Mouse (Mus musculus) CH12.LX (cell line): ENCODE measurements around the gene Dhrs1. TPM values are rescaled to one million over a fixed set of nuclear protein-coding genes. Genes with fewer than 3 reads are reported as not detected.

Experiments used
- DNase-seq: peaks from one replicate; pipeline ENCODE4 v3.0.0-alpha.2; 2013; ENCODE audit errors: extremely low read depth
- H3K27ac ChIP-seq: 2 replicates; pipeline ENCODE4 v1.5.1; 2012; ENCODE audit warnings: low read depth, mild to moderate bottlenecking, control low read depth, moderate library complexity; ENCODE audit not compliant: insufficient read depth
- H3K27me3 ChIP-seq: replicated peaks from 2 replicates; pipeline ENCODE3; 2012; ENCODE audit warnings: inconsistent platforms
- H3K36me3 ChIP-seq, 2 experiments: replicated peaks in 1 of 2; 2 replicates each; pipeline versions ENCODE3 to v1.6.1; 2012; ENCODE audit warnings: inconsistent platforms in 1 of 2, low read length in 1 of 2, mild to moderate bottlenecking in 1 of 2, mixed read lengths in 1 of 2, moderate library complexity in 1 of 2; ENCODE audit not compliant: control insufficient read depth in 1 of 2, insufficient read depth in 1 of 2
- H3K4me1 ChIP-seq, 2 experiments: 2 replicates each; pipeline ENCODE4 v1.6.1; 2012; ENCODE audit warnings: inconsistent platforms in 1 of 2, moderate library complexity in 1 of 2; ENCODE audit not compliant: insufficient read depth in 2 of 2, control insufficient read depth in 1 of 2
- H3K4me2 ChIP-seq: 2 replicates; pipeline ENCODE4 v1.6.1; 2012; ENCODE audit warnings: low read depth, mild to moderate bottlenecking, control low read depth; ENCODE audit not compliant: poor library complexity, insufficient read depth, severe bottlenecking
- H3K4me3 ChIP-seq, 3 experiments: fragments of 150-350 bp in 1 of 3; sonication (generic) in 1 of 3; replicated peaks in 1 of 3; 2 replicates each; pipeline versions ENCODE3 to v1.5.1; 2011 to 2012; ENCODE audit warnings: low read depth in 2 of 3, low read length in 2 of 3, mild to moderate bottlenecking in 2 of 3, moderate library complexity in 2 of 3, control low read depth in 1 of 3, improper control_type of control experiment in 1 of 3, inconsistent platforms in 1 of 3, mixed read lengths in 1 of 3; ENCODE audit not compliant: poor library complexity in 1 of 3
- H3K79me2 ChIP-seq: replicated peaks from 2 replicates; pipeline ENCODE4 v1.6.1; 2012; ENCODE audit warnings: mild to moderate bottlenecking, moderate library complexity; ENCODE audit not compliant: control insufficient read depth, poor library complexity, insufficient read depth, severe bottlenecking; ENCODE audit errors: extremely low read depth
- H3K9ac ChIP-seq: 2 replicates; pipeline ENCODE4 v1.6.1; 2012; ENCODE audit warnings: low read depth, mild to moderate bottlenecking, control low read depth, moderate library complexity; ENCODE audit not compliant: insufficient read depth
- H3K9me3 ChIP-seq: replicated peaks from 2 replicates; pipeline ENCODE3; 2012; ENCODE audit warnings: low read length, inconsistent platforms, mixed read lengths
- BHLHE40 ChIP-seq: IDR thresholded peaks from 2 replicates; pipeline ENCODE4 v1.6.1; 2011; ENCODE audit warnings: mild to moderate bottlenecking, low read depth, low read length, improper control_type of control experiment
- CHD1 ChIP-seq: IDR thresholded peaks from 2 replicates; pipeline ENCODE4 v1.6.1; 2012; ENCODE audit warnings: low read depth, low read length, improper control_type of control experiment, inconsistent platforms
- CHD2 ChIP-seq: IDR thresholded peaks from 2 replicates; pipeline ENCODE4 v1.6.1; 2011; ENCODE audit warnings: low read length, improper control_type of control experiment
- CTCF ChIP-seq, 2 experiments: IDR thresholded peaks in 1 of 2; conservative IDR thresholded peaks in 1 of 2; 2 replicates each; pipeline ENCODE4 v1.5.1; 2011 to 2012; ENCODE audit warnings: low read depth in 2 of 2, low read length in 2 of 2, improper control_type of control experiment in 1 of 2, inconsistent platforms in 1 of 2, mild to moderate bottlenecking in 1 of 2, moderate library complexity in 1 of 2
- E2F4 ChIP-seq: IDR thresholded peaks from 2 replicates; pipeline ENCODE4 v1.6.1; 2011; ENCODE audit warnings: low read depth, low read length, improper control_type of control experiment; ENCODE audit not compliant: insufficient replicate concordance
- ELF1 ChIP-seq: IDR thresholded peaks from 2 replicates; pipeline ENCODE4 v1.6.1; 2014; ENCODE audit warnings: low read depth, mild to moderate bottlenecking, inconsistent platforms, low read length, improper control_type of control experiment
- EP300 ChIP-seq: IDR thresholded peaks from 2 replicates; pipeline ENCODE4 v1.6.1; 2011; ENCODE audit warnings: low read length, improper control_type of control experiment
- ETS1 ChIP-seq: conservative IDR thresholded peaks from 2 replicates; pipeline ENCODE4 v1.6.1; 2012; ENCODE audit warnings: low read depth, mild to moderate bottlenecking, inconsistent platforms, low read length, improper control_type of control experiment, moderate library complexity
- GABPA ChIP-seq: IDR thresholded peaks from 2 replicates; pipeline ENCODE4 v1.6.1; 2012; ENCODE audit warnings: low read depth, low read length, improper control_type of control experiment, inconsistent platforms; ENCODE audit not compliant: insufficient replicate concordance
- HCFC1 ChIP-seq: IDR thresholded peaks from 2 replicates; pipeline ENCODE4 v1.6.1; 2012; ENCODE audit warnings: low read depth, mild to moderate bottlenecking, inconsistent platforms, low read length, improper control_type of control experiment
- IRF4 ChIP-seq: IDR thresholded peaks from 2 replicates; pipeline ENCODE4 v1.6.1; 2014; ENCODE audit warnings: low read depth, mild to moderate bottlenecking, inconsistent platforms, low read length, improper control_type of control experiment
- JUN ChIP-seq: IDR thresholded peaks from 2 replicates; pipeline ENCODE4 v1.6.1; 2011; ENCODE audit warnings: low read depth, mild to moderate bottlenecking, low read length, improper control_type of control experiment, moderate library complexity; ENCODE audit not compliant: insufficient read depth
- JUND ChIP-seq: conservative IDR thresholded peaks from 2 replicates; pipeline ENCODE4 v1.6.1; 2011; ENCODE audit warnings: low read depth, low read length, improper control_type of control experiment
- KAT2A ChIP-seq: IDR thresholded peaks from 2 replicates; pipeline ENCODE4 v1.6.1; 2012; ENCODE audit warnings: low read length, improper control_type of control experiment, inconsistent platforms; ENCODE audit not compliant: insufficient replicate concordance
- MAFK ChIP-seq: IDR thresholded peaks from 2 replicates; pipeline ENCODE4 v1.6.1; 2011; ENCODE audit warnings: low read length, improper control_type of control experiment; ENCODE audit not compliant: insufficient replicate concordance
- MAX ChIP-seq: IDR thresholded peaks from 2 replicates; pipeline ENCODE4 v1.6.1; 2011; ENCODE audit warnings: low read length, improper control_type of control experiment
- MAZ ChIP-seq: IDR thresholded peaks from 2 replicates; pipeline ENCODE4 v1.6.1; 2012; ENCODE audit warnings: low read depth, mild to moderate bottlenecking, inconsistent platforms, low read length, improper control_type of control experiment, moderate library complexity
- MEF2A ChIP-seq: IDR thresholded peaks from 2 replicates; pipeline ENCODE4 v1.6.1; 2014; ENCODE audit warnings: low read depth, mild to moderate bottlenecking, inconsistent platforms, low read length, improper control_type of control experiment, borderline replicate concordance
- MXI1 ChIP-seq: IDR thresholded peaks from 2 replicates; pipeline ENCODE4 v1.6.1; 2011; ENCODE audit warnings: mild to moderate bottlenecking, low read depth, low read length, improper control_type of control experiment
- MYC ChIP-seq: IDR thresholded peaks from 2 replicates; pipeline ENCODE4 v1.6.1; 2011; ENCODE audit warnings: low read depth, mild to moderate bottlenecking, improper control_type of control experiment, low read length
- NELFE ChIP-seq: IDR thresholded peaks from 2 replicates; pipeline ENCODE4 v1.6.1; 2011; ENCODE audit warnings: low read depth, low read length, improper control_type of control experiment
- NRF1 ChIP-seq: IDR thresholded peaks from 2 replicates; pipeline ENCODE4 v1.6.1; 2014; ENCODE audit warnings: low read depth, mild to moderate bottlenecking, inconsistent platforms, low read length, improper control_type of control experiment, moderate library complexity
- PAX5 ChIP-seq: IDR thresholded peaks from 2 replicates; pipeline ENCODE4 v1.6.1; 2012; ENCODE audit warnings: low read length, inconsistent platforms, mixed read lengths
- POLR2A ChIP-seq: IDR thresholded peaks from 2 replicates; pipeline ENCODE4 v1.6.1; 2011; ENCODE audit warnings: low read depth, mild to moderate bottlenecking, improper control_type of control experiment, low read length
- POLR2AphosphoS2 ChIP-seq: IDR thresholded peaks from 2 replicates; pipeline ENCODE4 v1.6.1; 2011; ENCODE audit warnings: low read depth, low read length, improper control_type of control experiment
- RAD21 ChIP-seq: IDR thresholded peaks from 2 replicates; pipeline ENCODE4 v1.6.1; 2011; ENCODE audit warnings: low read depth, mild to moderate bottlenecking, low read length, improper control_type of control experiment, moderate library complexity
- RCOR1 ChIP-seq: conservative IDR thresholded peaks from 2 replicates; pipeline ENCODE4 v1.6.1; 2012; ENCODE audit warnings: low read depth, mild to moderate bottlenecking, inconsistent platforms, low read length, improper control_type of control experiment
- SIN3A ChIP-seq: IDR thresholded peaks from 2 replicates; pipeline ENCODE4 v1.6.1; 2012; ENCODE audit warnings: low read length, improper control_type of control experiment, inconsistent platforms
- SMC3 ChIP-seq: IDR thresholded peaks from 2 replicates; pipeline ENCODE4 v1.6.1; 2011; ENCODE audit warnings: low read depth, low read length, improper control_type of control experiment
- TBP ChIP-seq: conservative IDR thresholded peaks from 2 replicates; pipeline ENCODE4 v1.6.1; 2011; ENCODE audit warnings: low read depth, low read length, improper control_type of control experiment
- TCF12 ChIP-seq: IDR thresholded peaks from 2 replicates; pipeline ENCODE4 v1.6.1; 2014; ENCODE audit warnings: low read depth, mild to moderate bottlenecking, inconsistent platforms, low read length, improper control_type of control experiment
- UBTF ChIP-seq: IDR thresholded peaks from 2 replicates; pipeline ENCODE4 v1.6.1; 2012; ENCODE audit warnings: low read depth, mild to moderate bottlenecking, inconsistent platforms, low read length, improper control_type of control experiment, moderate library complexity
- USF1 ChIP-seq: IDR thresholded peaks from 2 replicates; pipeline ENCODE4 v1.6.1; 2014; ENCODE audit warnings: low read depth, mild to moderate bottlenecking, inconsistent platforms, low read length, improper control_type of control experiment
- USF2 ChIP-seq: conservative IDR thresholded peaks from 2 replicates; pipeline ENCODE4 v1.6.1; 2011; ENCODE audit warnings: low read depth, low read length, improper control_type of control experiment
- ZC3H11A ChIP-seq: IDR thresholded peaks from 2 replicates; pipeline ENCODE4 v1.6.1; 2012; ENCODE audit warnings: low read depth, mild to moderate bottlenecking, inconsistent platforms, low read length, improper control_type of control experiment
- ZKSCAN1 ChIP-seq: IDR thresholded peaks from 2 replicates; pipeline ENCODE4 v1.6.1; 2012; ENCODE audit warnings: low read depth, inconsistent platforms, low read length, improper control_type of control experiment, borderline replicate concordance
- ZMIZ1 ChIP-seq: IDR thresholded peaks from 2 replicates; pipeline ENCODE4 v1.6.1; 2012; ENCODE audit warnings: low read depth, mild to moderate bottlenecking, inconsistent platforms, low read length, improper control_type of control experiment
- ZNF384 ChIP-seq: IDR thresholded peaks from 2 replicates; pipeline ENCODE4 v1.6.1; 2012; ENCODE audit warnings: low read depth, low read length, improper control_type of control experiment, inconsistent platforms
- dilution Hi-C: fragments of 300-500 bp; cut with MboI; formaldehyde crosslinking; loops from 2 replicates; pipeline ENCODE4 v1.14.3; 2020; ENCODE audit warnings: low sequenced_read_pairs; ENCODE audit not compliant: extremely low pct_unique_long_range_greater_than_20kb, extremely low pct_ligation_motif_present
- in situ Hi-C: fragments of 300-500 bp; cut with MboI; formaldehyde crosslinking; loops from 3 replicates; pipeline ENCODE4 v1.14.3; 2019; ENCODE audit warnings: low sequenced_read_pairs, low pct_ligation_motif_present, low pct_unique_long_range_greater_than_20kb, mixed read lengths
- polyA plus RNA-seq: library from polyadenylated mRNA; unstranded; fragments of >175 nt; gene quantifications from 2 replicates; pipeline ENCODE4 v1.2.1, GENCODE M21; 2012; ENCODE audit warnings: low read depth; ENCODE audit not compliant: insufficient read length
- total RNA-seq, 2 experiments: library from RNA; depleted of rRNA; stranded (reverse); fragments of 300-350 nt in 1 of 2; fragments of >200 nt in 1 of 2; gene quantifications; 2 replicates each; pipeline ENCODE4 v1.2.3; 2012 to 2014

Gene Dhrs1
- 23.6 and 33.2 TPM in 2 replicates for total RNA-seq (2012; rRNA removed)
- 22.1 and 26.1 TPM in 2 replicates for total RNA-seq (2014; rRNA removed)
- 21.1 and 34.1 TPM in 2 replicates for polyA plus RNA-seq

- peak; percentile 88 for DNase-seq
- Histone ChIP-seq H3K4me3 (peak within 1 kb of the TSS; percentile 84 to 95 (median 91)), H3K9me3 (peaks cover 13% of the 10 kb centered on the region), H3K79me2 (peaks cover 24% of the 10 kb centered on the region)
- in situ Hi-C loops: no loop called here
- no peak for TF ChIP-seq JUND
- no peak for TF ChIP-seq MAFK
- no peak for TF ChIP-seq ZNF384
- no peak for TF ChIP-seq ETS1
- TF ChIP-seq NRF1: peak; percentile 25; the same call in 1 of the 2 replicates
- peak; percentile 78 for TF ChIP-seq HCFC1
- peak; percentile 91 for TF ChIP-seq MXI1
- no peak for TF ChIP-seq UBTF
- peak; percentile 68 for TF ChIP-seq MAX
- 0 out of 2 replicates have a peak, but pooled peaks have one; percentile 54 for TF ChIP-seq KAT2A
- peak; percentile 82 for TF ChIP-seq ELF1
- TF ChIP-seq JUN: no peak
- peak; percentile 68; the same call in 1 of the 2 replicates for TF ChIP-seq IRF4
- TF ChIP-seq MEF2A: no peak
- no peak for TF ChIP-seq ZKSCAN1
- TF ChIP-seq SIN3A: peak; percentile 83
- no peak for TF ChIP-seq ZC3H11A
- TF ChIP-seq BHLHE40: peak; percentile 41; the same call in 1 of the 2 replicates
- TF ChIP-seq CHD1: no peak
- no peak for TF ChIP-seq RCOR1
- TF ChIP-seq POLR2AphosphoS2: 0 out of 2 replicates have a peak, but pooled peaks have one; percentile 35
- no peak for TF ChIP-seq CTCF (conservative IDR thresholded peaks at IDR 0.05 in 1 of 2, IDR thresholded peaks at IDR 0.05 in 1 of 2; ENCODE audit: low read depth in 2 of 2, low read length in 2 of 2)
- TF ChIP-seq SMC3: no peak
- TF ChIP-seq PAX5: no peak
- TF ChIP-seq USF1: no peak
- TF ChIP-seq E2F4: no peak
- TF ChIP-seq MAZ: peak; percentile 41; the same call in 1 of the 2 replicates
- TF ChIP-seq GABPA: no peak
- no peak for TF ChIP-seq CHD2
- no peak for TF ChIP-seq ZMIZ1
- TF ChIP-seq RAD21: no peak
- no peak for TF ChIP-seq MYC
- no peak for TF ChIP-seq EP300
- peak; percentile 56; the same call in 1 of the 2 replicates for TF ChIP-seq TCF12
- TF ChIP-seq POLR2A: peak; percentile 76
- TF ChIP-seq TBP: no peak
- no peak for TF ChIP-seq USF2
- TF ChIP-seq NELFE: peak; percentile 62; the same call in 1 of the 2 replicates
- TF ChIP-seq, all 38 proteins: peak for 14
- Histone ChIP-seq H3K4me1 (peaks cover 4 to 29% of the 10 kb centered on the region in 2 experiments), H3K27me3 (no peaks in the 10 kb centered on the region), H3K27ac (no peak within 1 kb of the TSS; the same call in 1 of the 2 replicates), H3K4me2 (peak within 1 kb of the TSS; percentile 78), H3K9ac (peak within 1 kb of the TSS; percentile 83), H3K36me3 (peaks cover 32 to 62% of the 10 kb centered on the region in 2 experiments)
- dilution Hi-C loops: no loop called here
These were observed at the start of gene Dhrs1, which contains the start of gene Nop9 for GRCm38 (mm10) chr14:55745180-55745860. Gene Dhrs1, minus strand, starts transcription at chr14:55745690. Gene Nop9, plus strand, starts transcription at chr14:55745693.
